Mouse (Mus musculus): ENCODE data around the gene Pdgfra. TPM values are rescaled to one million over a fixed set of nuclear protein-coding genes. Genes with fewer than 3 reads are reported as not detected.

The Pdgfra gene
- polyA plus RNA-seq, 1 experiment from 2014 or later, result 7.5 TPM

GRCm38 (mm10) chr5:75171859-75172258 is 19.8 kb downstream of the Pdgfra start:
- no peak for TF ChIP-seq CTCF (IDR thresholded peaks at IDR 0.05)
- ATAC-seq, result no peak
- ChIA-PET CTCF (no interaction called here), POLR2A (no interaction called here)
- DNase-seq (ENCODE audit: low read depth, low spot score), result no peak
- in situ Hi-C loops (cut with MboI; ENCODE audit: low pct_unique_long_range_greater_than_20kb), result no loop called here
- no peaks in the 10 kb centered on the region for H3K27me3 ChIP-seq

- DNase-seq (ENCODE audit: low read depth, low spot score) (no peak), ATAC-seq (no peak)
- in situ Hi-C loops (cut with MboI; ENCODE audit: low pct_unique_long_range_greater_than_20kb), result no loop called here
- ChIA-PET POLR2A (no interaction called here), CTCF (interaction anchor here (1.2 kb wide), 1 partner anchor 701 kb away, joined by 3 read pairs; no protein-coding TSS in a partner anchor)
- H3K27me3 ChIP-seq, result peaks cover 4% of the 10 kb centered on the region
- TF ChIP-seq CTCF (IDR thresholded peaks at IDR 0.05), result no peak
Measured at GRCm38 (mm10) chr5:75179249-75179648, 27.2 kb downstream of the Pdgfra start.

- ATAC-seq (no peak), DNase-seq (ENCODE audit: low read depth, low spot score) (no peak)
- in situ Hi-C loops (cut with MboI; ENCODE audit: low pct_unique_long_range_greater_than_20kb), result no loop called here
- peaks cover 4% of the 10 kb centered on the region for H3K27me3 ChIP-seq
- TF ChIP-seq CTCF (IDR thresholded peaks at IDR 0.05), result no peak
- ChIA-PET CTCF (no interaction called here), POLR2A (no interaction called here)
Measured at GRCm38 (mm10) chr5:75179726-75180290, 27.7 kb downstream of the Pdgfra start.

- in situ Hi-C loops (cut with MboI; ENCODE audit: low pct_unique_long_range_greater_than_20kb), result no loop called here
- DNase-seq (ENCODE audit: low read depth, low spot score) (no peak), ATAC-seq (no peak)
- POLR2A ChIA-PET, result interaction anchor here (0.6 kb wide), 1 partner anchor 149 kb away, joined by 3 read pairs; no protein-coding TSS in a partner anchor
- CTCF ChIA-PET, result interaction anchor here (1.2 to 1.4 kb wide), 2 partner anchors 10 to 11 kb away, joined by 3 to 6 read pairs; no protein-coding TSS in a partner anchor
- peaks cover 4% of the 10 kb centered on the region for H3K27me3 ChIP-seq
- no peak for TF ChIP-seq CTCF (IDR thresholded peaks at IDR 0.05)
Measured at GRCm38 (mm10) chr5:75183653-75184052, 31.6 kb downstream of the Pdgfra start.

- TF ChIP-seq CTCF (IDR thresholded peaks at IDR 0.05), result no peak
- CTCF ChIA-PET, result interaction anchor here (1.4 kb wide), 1 partner anchor 9 kb away, joined by 6 read pairs; no protein-coding TSS in a partner anchor
- POLR2A ChIA-PET, result interaction anchor here (0.6 kb wide), 1 partner anchor 95 kb away, joined by 3 read pairs; no protein-coding TSS in a partner anchor
- DNase-seq (ENCODE audit: low read depth, low spot score) (no peak), ATAC-seq (no peak)
- in situ Hi-C loops (cut with MboI; ENCODE audit: low pct_unique_long_range_greater_than_20kb), result no loop called here
- H3K27me3 ChIP-seq, result peaks cover 4% of the 10 kb centered on the region
Measured at GRCm38 (mm10) chr5:75184112-75184511, 32.0 kb downstream of the Pdgfra start.

- ChIA-PET POLR2A (interaction anchor here (0.6 kb wide), 1 partner anchor 94 kb away, joined by 3 read pairs; no protein-coding TSS in a partner anchor), CTCF (interaction anchor here (1.4 kb wide), 1 partner anchor 8 kb away, joined by 6 read pairs; no protein-coding TSS in a partner anchor)
- TF ChIP-seq CTCF (IDR thresholded peaks at IDR 0.05), result no peak
- DNase-seq (ENCODE audit: low read depth, low spot score) (no peak), ATAC-seq (no peak)
- H3K27me3 ChIP-seq, result peaks cover 1% of the 10 kb centered on the region
- in situ Hi-C loops (cut with MboI; ENCODE audit: low pct_unique_long_range_greater_than_20kb), result no loop called here
Measured at GRCm38 (mm10) chr5:75184693-75185235, 32.7 kb downstream of the Pdgfra start.

GRCm38 (mm10) chr5:75185584-75185983 is 33.5 kb downstream of the Pdgfra start:
- ChIA-PET POLR2A (no interaction called here), CTCF (interaction anchor here (0.6 kb wide), 1 partner anchor 26 kb away, joined by 3 read pairs; no protein-coding TSS in a partner anchor)
- no peaks in the 10 kb centered on the region for H3K27me3 ChIP-seq
- DNase-seq (ENCODE audit: low read depth, low spot score), result no peak
- in situ Hi-C loops (cut with MboI; ENCODE audit: low pct_unique_long_range_greater_than_20kb), result no loop called here
- no peak for ATAC-seq
- TF ChIP-seq CTCF (IDR thresholded peaks at IDR 0.05), result no peak

GRCm38 (mm10) chr5:75189319-75189987 is 37.4 kb downstream of the Pdgfra start:
- ATAC-seq (no peak), DNase-seq (ENCODE audit: low read depth, low spot score) (no peak)
- no peaks in the 10 kb centered on the region for H3K27me3 ChIP-seq
- in situ Hi-C loops (cut with MboI; ENCODE audit: low pct_unique_long_range_greater_than_20kb), result no loop called here
- ChIA-PET POLR2A (no interaction called here), CTCF (no interaction called here)
- TF ChIP-seq CTCF (IDR thresholded peaks at IDR 0.05), result no peak

- in situ Hi-C loops (cut with MboI; ENCODE audit: low pct_unique_long_range_greater_than_20kb), result no loop called here
- H3K27me3 ChIP-seq, result no peaks in the 10 kb centered on the region
- no peak for TF ChIP-seq CTCF (IDR thresholded peaks at IDR 0.05)
- ChIA-PET CTCF (interaction anchor here (1.2 to 1.9 kb wide), 2 partner anchors 9 to 15 kb away, joined by 3 to 6 read pairs; no protein-coding TSS in a partner anchor), POLR2A (no interaction called here)
- no peak for ATAC-seq
- DNase-seq (ENCODE audit: low read depth, low spot score), result no peak
Measured at GRCm38 (mm10) chr5:75193107-75193506, 41.0 kb downstream of the Pdgfra start.

- no peak for DNase-seq (ENCODE audit: low read depth, low spot score)
- no peak for TF ChIP-seq CTCF (IDR thresholded peaks at IDR 0.05)
- H3K27me3 ChIP-seq, result no peaks in the 10 kb centered on the region
- in situ Hi-C loops (cut with MboI; ENCODE audit: low pct_unique_long_range_greater_than_20kb), result no loop called here
- ATAC-seq, result no peak
- ChIA-PET CTCF (interaction anchor here (1.2 kb wide), 1 partner anchor 13 kb away, joined by 3 read pairs; no protein-coding TSS in a partner anchor), POLR2A (no interaction called here)
Measured at GRCm38 (mm10) chr5:75198413-75198812, 46.3 kb downstream of the Pdgfra start.
